Mouse (Mus musculus) cerebellum, adult 2 months (tissue): Measurements from ENCODE around the gene Slc6a4. TPM values are rescaled to one million over a fixed set of nuclear protein-coding genes. Genes with fewer than 3 reads are reported as not detected.

Experiments used
- DNase-seq, 2 experiments: peaks; one replicate each; pipeline ENCODE4 v3.0.0; 2021
- H3K27ac ChIP-seq: fragments of 200-500 bp; 2 replicates; pipeline ENCODE4 v1.5.1; 2012; ENCODE audit warnings: low read length, control low read depth, inconsistent platforms; ENCODE audit not compliant: insufficient read depth
- H3K27me3 ChIP-seq: fragments of 200-500 bp; 2 replicates; pipeline ENCODE4 v1.6.1; 2012; ENCODE audit warnings: inconsistent platforms, mild to moderate bottlenecking, low read length, moderate library complexity; ENCODE audit not compliant: control insufficient read depth, insufficient read depth
- H3K4me1 ChIP-seq: fragments of 200-500 bp; 2 replicates; pipeline ENCODE4 v1.6.1; 2011; ENCODE audit warnings: low read length; ENCODE audit not compliant: control insufficient read depth, insufficient read depth
- H3K4me3 ChIP-seq: fragments of 200-500 bp; replicated peaks from 2 replicates; pipeline ENCODE3; 2011; ENCODE audit warnings: mild to moderate bottlenecking, low read depth, low read length, control low read depth; ENCODE audit not compliant: insufficient read depth
- CTCF ChIP-seq: fragments of 200-500 bp; IDR thresholded peaks from 2 replicates; pipeline ENCODE4 v1.5.1; 2011; ENCODE audit warnings: low read depth, mild to moderate bottlenecking, control low read depth, low read length, moderate library complexity, borderline replicate concordance; ENCODE audit not compliant: insufficient read depth
- POLR2A ChIP-seq: fragments of 200-500 bp; IDR thresholded peaks from 2 replicates; pipeline ENCODE4 v1.6.1; 2011; ENCODE audit warnings: low read length, control low read depth, borderline replicate concordance; ENCODE audit not compliant: insufficient read depth
- WGBS: fragments of 180-500 bp; shearing (Covaris S2); methylation state at CpG from one replicate; pipeline ENCODE4 v1.1.7; 2018; 5-methylcytosine and 5-hydroxymethylcytosine counted together
- polyA plus RNA-seq: library from polyadenylated mRNA; depleted of rRNA; stranded (reverse); fragments of >200 nt; gene quantifications from 2 replicates; pipeline ENCODE4 v1.2.3, GENCODE M21; 2012; rRNA removed

The Slc6a4 gene
- 4.7 and 4.8 TPM in 2 replicates for polyA plus RNA-seq

GRCm38 (mm10) chr11:76997916-76998704 is at the start of gene Slc6a4:
Gene Slc6a4, plus strand, starts transcription at chr11:76998603.
- Histone ChIP-seq H3K4me3 (peak within 1 kb of the TSS; percentile 60), H3K27ac (no peak within 1 kb of the TSS), H3K27me3 (peaks cover 7% of the 10 kb centered on the region; the same call in 1 of the 2 replicates), H3K4me1 (no peaks in the 10 kb centered on the region)
- WGBS, result 1% methylated on average over 52 of the region's 52 CpGs
- TF ChIP-seq POLR2A (no peak), CTCF (no peak)
- DNase-seq, result peak in 1 of 2 experiments; percentile 18

- WGBS, result 65% methylated on average over 2 of the region's 2 CpGs
- H3K27ac ChIP-seq, result no peak overlapping the region
- H3K27me3 ChIP-seq, result no peaks in the 10 kb centered on the region
- TF ChIP-seq CTCF (no peak), POLR2A (no peak)
- no peaks in the 10 kb centered on the region for H3K4me1 ChIP-seq
- no peak overlapping the region for H3K4me3 ChIP-seq
- DNase-seq, result no peak
Measured at GRCm38 (mm10) chr11:76953536-76953935, 44.9 kb upstream of the Slc6a4 start.

- 97% methylated on average over 3 of the region's 3 CpGs for WGBS
- H3K4me3 ChIP-seq, result no peak overlapping the region
- no peaks in the 10 kb centered on the region for H3K27me3 ChIP-seq
- no peaks in the 10 kb centered on the region for H3K4me1 ChIP-seq
- DNase-seq, result no peak
- TF ChIP-seq POLR2A (no peak), CTCF (no peak)
- H3K27ac ChIP-seq, result no peak overlapping the region
Measured at GRCm38 (mm10) chr11:76965703-76966102, 32.7 kb upstream of the Slc6a4 start.

DNA sequence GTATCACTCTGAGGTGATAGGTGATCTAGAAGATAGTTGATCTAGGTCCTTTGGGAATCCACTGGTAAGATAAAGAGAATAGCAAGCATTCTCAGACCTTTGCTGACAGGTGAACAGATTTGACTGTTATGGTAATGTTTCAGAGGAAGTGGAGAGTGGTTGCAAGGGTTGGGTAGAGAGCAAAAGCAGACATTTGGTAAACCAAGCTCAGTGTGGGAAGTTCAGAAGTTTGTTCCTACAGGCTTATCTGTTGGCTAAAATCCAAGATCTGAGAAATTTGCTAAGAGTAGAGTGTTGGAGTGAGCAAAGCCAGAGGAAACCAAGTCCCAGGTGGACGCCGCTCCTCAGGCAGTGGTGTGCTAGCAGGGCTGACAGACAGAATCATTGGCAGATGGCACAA is 28.1 kb upstream of the Slc6a4 start:
- Histone ChIP-seq H3K4me1 (no peaks in the 10 kb centered on the region), H3K4me3 (no peak overlapping the region), H3K27ac (no peak overlapping the region), H3K27me3 (no peaks in the 10 kb centered on the region)
- DNase-seq, result no peak
- TF ChIP-seq POLR2A (no peak), CTCF (no peak)
- 95% methylated on average over 2 of the region's 2 CpGs for WGBS

- 77% methylated on average over 7 of the region's 7 CpGs for WGBS
- TF ChIP-seq CTCF, result no peak
- TF ChIP-seq POLR2A, result no peak
- DNase-seq, result no peak
- Histone ChIP-seq H3K27me3 (no peaks in the 10 kb centered on the region), H3K4me3 (no peak overlapping the region), H3K4me1 (no peaks in the 10 kb centered on the region), H3K27ac (no peak overlapping the region)
Measured at GRCm38 (mm10) chr11:76974680-76975319, 23.6 kb upstream of the Slc6a4 start.

DNA sequence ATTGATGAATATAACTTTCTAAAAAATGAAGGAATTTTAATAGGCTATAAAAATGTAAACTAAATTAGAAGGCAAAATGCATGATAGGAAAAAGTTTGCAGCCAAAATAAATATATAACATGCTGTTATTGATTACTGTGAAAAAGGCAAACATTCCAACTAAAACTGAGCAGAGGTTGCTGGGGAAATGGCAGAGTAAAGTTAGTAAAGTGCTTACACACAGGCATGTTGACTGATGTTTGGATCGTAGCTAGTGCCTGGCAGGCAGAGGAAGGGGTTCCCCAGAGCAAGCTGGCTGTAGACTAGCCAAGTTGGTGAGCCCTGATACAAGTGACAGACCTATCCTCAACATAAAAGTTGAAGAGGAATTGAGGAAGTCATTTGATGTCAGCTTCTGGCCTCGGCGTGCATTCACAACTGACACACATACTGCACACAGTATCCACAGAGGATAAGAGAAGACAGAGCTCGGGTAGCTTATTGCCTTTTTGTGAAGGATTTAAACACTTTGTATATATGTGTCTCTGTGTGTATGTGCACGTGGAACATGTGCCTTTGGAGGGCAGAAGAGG is 16.7 kb upstream of the Slc6a4 start:
- Histone ChIP-seq H3K4me1 (no peaks in the 10 kb centered on the region), H3K4me3 (no peak overlapping the region), H3K27me3 (no peaks in the 10 kb centered on the region), H3K27ac (no peak overlapping the region)
- WGBS, result 88% methylated on average over 5 of the region's 5 CpGs
- TF ChIP-seq POLR2A (no peak), CTCF (no peak)
- DNase-seq, result no peak

- H3K4me3 ChIP-seq, result no peak overlapping the region
- WGBS, result 88% methylated on average over 4 of the region's 4 CpGs
Measured at GRCm38 (mm10) chr11:76982415-76982814, 16.0 kb upstream of the Slc6a4 start.

DNA sequence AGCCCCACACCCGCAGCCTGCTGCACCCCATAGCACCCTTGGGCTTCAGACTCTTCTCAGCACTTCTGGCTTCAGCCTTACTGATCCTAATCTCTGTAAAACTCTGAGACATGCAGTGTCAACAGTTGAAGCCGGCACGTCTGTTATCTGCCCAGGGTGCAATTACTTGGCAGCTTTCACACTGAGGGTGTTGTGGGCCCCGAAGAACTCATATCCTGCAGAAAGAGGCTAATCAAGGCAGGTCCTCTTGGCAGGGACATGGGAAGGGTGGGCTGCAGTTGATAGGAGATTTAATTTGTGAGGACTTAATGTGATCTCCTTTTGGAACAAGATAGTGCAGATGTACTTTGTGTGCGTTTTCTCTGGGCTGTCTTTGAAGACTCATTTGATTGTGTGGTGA is 14.8 kb upstream of the Slc6a4 start:
- TF ChIP-seq CTCF, result no peak

More at GRCm38 (mm10) chr11:76982415-76982814, 16.0 kb upstream of the Slc6a4 start:
- Histone ChIP-seq H3K27ac (no peak overlapping the region), H3K4me1 (no peaks in the 10 kb centered on the region), H3K27me3 (no peaks in the 10 kb centered on the region)
- no peak for TF ChIP-seq POLR2A
- no peak for TF ChIP-seq CTCF
- DNase-seq, result no peak

GRCm38 (mm10) chr11:76984173-76984572 is 14.2 kb upstream of the Slc6a4 start:
- Histone ChIP-seq H3K4me1 (no peaks in the 10 kb centered on the region), H3K27me3 (no peaks in the 10 kb centered on the region), H3K27ac (no peak overlapping the region), H3K4me3 (no peak overlapping the region)
- TF ChIP-seq POLR2A (no peak), CTCF (no peak)
- DNase-seq, result no peak

More for the DNA sequence above, 14.8 kb upstream of the Slc6a4 start:
- Histone ChIP-seq H3K4me1 (no peaks in the 10 kb centered on the region), H3K27ac (no peak overlapping the region), H3K27me3 (no peaks in the 10 kb centered on the region), H3K4me3 (no peak overlapping the region)
- no peak for DNase-seq
- 57% methylated on average over 5 of the region's 5 CpGs for WGBS
